Mouse (Mus musculus): ENCODE measurements around the gene ccdc198. TPM values are rescaled to one million over a fixed set of nuclear protein-coding genes. Genes with fewer than 3 reads are reported as not detected.

ccdc198 gene
- 0.17 TPM for polyA plus RNA-seq (2017; shearing (Covaris generic))

GRCm38 (mm10) chr14:49245126-49245714 is at the start of gene ccdc198:
Gene ccdc198 (minus strand): TSS chr14:49245474.

GRCm38 (mm10) chr14:49171867-49172581 is 73.2 kb downstream of the ccdc198 start, which contains the start of gene Naa30:
Gene Naa30 (plus strand): TSS chr14:49172226.

Other genes with a start within 250 kb of the ccdc198 start
- gene Ap5m1, start 179.4 kb downstream of the ccdc198 start, polyA plus RNA-seq (2017; shearing (Covaris generic)) = 58.8 TPM
- 23.5 TPM for gene Exoc5, start 178.8 kb downstream of the ccdc198 start, polyA plus RNA-seq (2017; shearing (Covaris generic))
- 4.6 TPM for gene Naa30, start 73.2 kb downstream of the ccdc198 start, polyA plus RNA-seq (2017; shearing (Covaris generic))